Mouse (Mus musculus): Measurements from ENCODE around the gene Cpb2.

Gene Cpb2

DNA sequence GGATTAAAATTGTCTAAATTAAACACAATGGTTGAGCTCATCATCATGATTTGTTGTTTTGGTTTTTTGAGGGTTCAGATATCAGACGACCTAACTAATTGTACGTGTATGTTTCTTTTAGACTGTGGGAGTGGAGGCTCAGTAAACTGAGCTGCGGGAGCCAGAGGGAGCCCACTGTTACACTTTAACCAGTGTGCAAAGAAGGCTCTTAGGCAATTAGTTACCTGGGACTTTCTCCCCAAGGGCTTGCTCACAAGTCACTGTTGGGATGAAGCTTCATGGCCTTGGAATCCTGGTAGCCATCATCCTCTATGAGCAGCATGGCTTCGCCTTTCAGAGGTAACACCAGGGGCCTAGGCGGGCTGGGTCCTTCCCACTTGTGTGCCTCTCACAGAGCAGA is at the start of gene Cpb2:
Gene Cpb2 (plus strand): TSS at position 201 of the 400 bp plus-strand sequence.
- DNase-seq (ENCODE audit: low read depth, low spot score) = no peak

DNA sequence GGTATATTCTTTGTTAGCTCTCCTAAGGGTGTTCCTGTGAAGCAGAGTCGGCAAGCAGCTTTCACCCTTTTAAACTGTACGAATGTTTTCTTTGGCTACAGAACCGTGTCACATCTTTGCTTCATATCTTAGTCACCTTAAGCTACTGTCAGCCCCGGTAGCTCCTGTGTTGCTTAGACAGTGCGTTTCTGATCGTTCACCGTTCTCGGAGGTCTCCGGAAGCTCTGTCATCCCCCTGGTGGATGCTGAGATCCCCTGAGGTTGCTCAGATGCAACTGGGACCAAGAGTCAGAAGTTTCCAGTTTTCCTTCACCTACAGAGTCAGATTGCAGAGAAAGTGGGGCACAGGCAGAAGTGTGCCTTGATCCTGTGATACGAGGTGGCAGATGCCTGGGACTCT is 49.7 kb upstream of the Cpb2 start:
- DNase-seq (ENCODE audit: low read depth, low spot score) = no peak

DNA sequence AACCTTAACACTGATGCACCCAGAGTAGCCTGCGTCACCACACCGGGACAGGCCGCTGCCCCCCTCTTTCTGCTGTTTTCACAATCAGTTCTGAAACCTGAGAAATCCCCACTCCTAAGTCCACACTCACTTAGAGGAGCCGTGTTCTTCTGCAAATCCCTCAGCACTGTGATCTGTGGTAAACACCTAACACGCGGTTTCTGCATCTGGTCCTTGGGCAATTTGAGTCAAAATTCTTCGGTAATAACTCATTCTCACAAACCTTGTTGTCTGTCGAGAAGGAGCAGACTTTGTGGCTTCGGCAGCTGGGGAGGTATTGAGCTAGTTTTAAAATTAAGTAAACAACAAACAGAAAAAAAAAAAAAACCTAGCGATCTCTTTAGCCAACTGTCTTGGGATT is 49.2 kb upstream of the Cpb2 start:
- no peak for DNase-seq (ENCODE audit: low read depth, low spot score)

DNA sequence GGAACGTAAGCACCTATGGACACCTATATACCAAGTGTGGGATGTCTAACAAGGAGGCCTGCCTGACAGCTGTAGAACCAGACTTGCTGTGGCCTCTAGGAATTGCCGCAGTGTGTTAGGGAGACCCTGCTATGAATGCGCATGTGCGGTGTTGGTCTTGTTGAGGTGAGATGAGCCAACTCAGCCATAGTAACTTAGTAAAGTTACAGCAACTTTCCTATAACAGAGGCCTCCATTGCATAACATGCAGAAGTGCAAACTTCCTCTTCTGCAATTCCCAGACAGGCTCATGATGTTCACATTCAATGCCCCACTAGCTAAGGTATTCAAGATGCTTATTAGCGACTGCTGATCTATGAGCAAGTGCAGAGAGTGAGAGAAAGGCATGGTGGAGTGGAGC is 46.6 kb upstream of the Cpb2 start:
- no peak for DNase-seq (ENCODE audit: low read depth, low spot score)

DNA sequence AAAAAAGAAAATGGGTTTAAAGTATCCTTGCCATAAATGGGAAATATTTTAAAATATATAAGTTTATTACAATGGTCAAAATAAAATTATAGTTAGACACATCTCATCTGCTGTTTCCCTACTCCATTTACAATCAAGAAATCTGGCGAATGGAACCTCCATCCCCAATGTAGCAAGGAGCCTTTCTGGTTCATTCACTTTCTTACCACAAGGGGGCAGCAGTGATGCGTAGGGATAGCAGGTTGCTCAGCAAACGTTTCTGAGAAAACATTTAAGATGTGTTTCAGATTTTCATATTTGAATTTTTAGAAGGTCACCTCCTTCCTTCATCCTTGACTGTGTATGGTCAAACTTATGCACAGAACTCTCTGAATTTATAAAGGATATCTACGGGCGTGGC is 45.1 kb upstream of the Cpb2 start:
- DNase-seq (ENCODE audit: low read depth, low spot score) = no peak

DNA sequence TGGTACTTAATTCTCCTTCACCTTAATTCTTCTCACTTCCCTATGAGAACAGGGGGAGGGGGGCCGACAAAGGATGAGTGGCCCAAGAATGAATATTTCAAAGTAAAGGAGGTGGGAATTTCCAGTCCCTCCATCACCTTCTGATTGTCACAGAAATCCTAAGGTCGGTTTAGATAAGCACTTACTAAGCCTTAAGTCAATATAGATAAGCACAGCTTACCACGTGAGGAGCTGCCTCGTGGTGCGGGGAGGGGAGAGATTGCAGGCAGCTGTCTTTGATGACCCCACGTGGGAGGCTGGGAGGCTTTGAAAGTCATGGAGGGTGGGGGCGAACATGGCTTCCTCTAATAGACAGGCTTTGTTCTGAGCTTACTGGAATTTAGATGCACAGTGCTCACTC is 44.4 kb upstream of the Cpb2 start:
- DNase-seq (ENCODE audit: low read depth, low spot score) = no peak

DNA sequence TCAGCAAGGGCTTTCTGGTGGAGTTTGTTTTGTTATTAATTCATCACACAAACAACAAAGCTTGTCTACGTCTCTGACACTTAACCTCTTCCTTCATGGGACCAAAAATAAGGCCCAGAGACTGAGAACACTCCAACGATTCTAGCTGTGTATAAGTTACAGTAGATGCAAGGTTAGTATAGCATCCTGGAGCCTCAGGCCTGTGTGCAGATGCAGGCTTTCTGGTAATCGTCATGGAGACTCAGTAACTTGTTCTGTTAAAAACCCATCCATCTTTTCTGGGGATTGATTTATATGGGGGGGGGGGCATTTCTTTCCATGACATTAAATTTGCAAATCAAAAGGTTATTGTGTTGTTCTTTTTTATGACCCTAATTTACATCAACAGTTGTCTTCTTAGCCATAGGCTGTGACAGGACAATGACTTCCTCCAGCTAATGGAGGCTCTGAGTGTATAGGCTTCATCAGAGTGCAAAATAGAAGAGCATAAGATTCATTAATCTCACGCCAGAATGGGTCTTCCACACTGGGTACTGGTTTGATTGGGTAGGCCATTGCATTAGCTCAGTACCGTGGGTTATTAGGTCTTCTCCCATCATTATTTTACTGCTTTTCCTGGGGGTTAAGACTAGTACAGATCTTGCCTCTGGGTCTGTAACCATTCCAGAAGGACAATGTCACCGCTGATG is 36.6 kb upstream of the Cpb2 start:
- DNase-seq (ENCODE audit: low read depth, low spot score) = no peak

DNA sequence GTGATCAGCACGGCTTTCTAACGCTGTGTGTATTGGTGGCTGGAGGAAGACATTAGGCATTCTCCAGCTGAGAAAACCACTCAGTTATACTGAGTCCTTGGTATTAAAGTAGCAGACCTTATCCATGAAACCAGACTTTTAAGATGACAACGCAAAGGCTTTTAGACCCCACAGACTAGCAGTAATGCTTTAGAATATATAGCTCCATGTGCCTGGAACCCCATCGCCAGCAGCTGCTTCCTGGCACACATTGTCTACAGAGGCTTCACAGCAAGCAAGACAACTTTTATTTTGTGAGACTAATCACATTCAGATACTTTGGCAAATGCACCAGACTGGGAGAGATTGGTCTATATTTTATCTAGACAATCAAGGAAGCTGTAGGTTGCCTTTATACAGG is 35.8 kb upstream of the Cpb2 start:
- DNase-seq (ENCODE audit: low read depth, low spot score) = no peak

DNA sequence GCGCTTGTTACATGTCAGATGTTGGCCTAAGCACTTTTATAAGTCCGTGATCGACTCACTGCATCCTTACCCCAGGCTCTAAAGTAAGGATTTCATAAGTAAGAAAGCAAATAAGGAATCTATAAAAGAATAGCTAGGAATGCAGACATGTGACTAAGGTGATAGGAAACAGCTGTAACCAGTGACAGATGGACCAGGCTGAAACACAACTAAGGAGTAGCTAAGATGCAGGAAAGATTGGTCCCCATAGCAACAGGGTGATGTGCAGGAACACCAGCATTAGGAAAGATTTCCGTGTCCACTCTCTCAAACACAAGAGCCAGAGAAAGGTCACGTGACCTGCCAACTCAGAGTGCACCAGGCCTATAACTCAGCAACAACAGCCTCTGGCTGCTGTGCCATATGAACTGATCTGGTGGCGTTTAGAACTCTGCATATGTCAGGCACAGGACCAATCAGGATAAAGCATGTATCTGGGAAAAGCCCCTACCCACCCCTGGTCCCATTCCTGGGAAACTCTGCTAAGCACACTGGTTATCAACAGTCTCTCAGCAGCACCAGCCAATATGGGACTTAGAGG is 33.4 kb upstream of the Cpb2 start:
- DNase-seq (ENCODE audit: low read depth, low spot score) = no peak

DNA sequence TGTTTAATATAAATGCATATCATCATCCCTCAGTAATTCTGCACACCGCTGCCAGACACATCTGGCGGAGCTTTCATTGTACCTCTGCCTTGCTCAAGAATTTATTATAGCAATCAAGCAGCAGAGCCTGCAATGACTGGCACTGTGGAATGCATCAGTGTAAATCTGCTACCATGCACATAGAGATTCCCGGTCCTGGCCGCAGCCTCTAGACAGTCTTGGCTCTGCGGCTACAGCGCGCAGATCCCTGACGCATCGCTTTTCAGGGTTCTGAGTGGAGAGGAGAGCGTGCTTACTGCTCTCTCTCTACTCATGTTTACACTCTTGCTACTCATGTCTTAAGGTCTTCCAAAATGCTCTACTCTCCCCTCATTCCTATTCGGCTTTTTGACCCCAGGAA is 28.3 kb upstream of the Cpb2 start:
- no peak for DNase-seq (ENCODE audit: low read depth, low spot score)

DNA sequence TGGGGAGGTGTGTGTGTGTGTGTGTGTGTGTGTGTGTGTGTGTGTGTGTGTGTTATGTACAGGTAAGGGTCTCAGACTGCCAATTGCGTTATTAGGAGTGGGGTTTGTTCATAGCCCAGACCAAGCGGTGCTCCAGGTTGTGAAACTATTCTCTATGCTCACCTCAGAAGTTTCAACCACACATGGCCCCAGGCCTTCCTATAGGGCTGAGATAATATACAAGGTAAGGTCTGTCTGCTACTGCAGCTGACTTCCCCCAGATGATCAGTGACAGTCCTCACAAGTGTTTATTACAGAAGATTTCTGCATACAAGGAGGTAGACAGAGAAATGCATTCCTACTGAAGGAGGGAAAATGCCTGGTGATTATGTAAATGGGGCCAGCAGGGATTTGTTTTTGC is 23.2 kb upstream of the Cpb2 start:
- no peak for DNase-seq (ENCODE audit: low read depth, low spot score)

DNA sequence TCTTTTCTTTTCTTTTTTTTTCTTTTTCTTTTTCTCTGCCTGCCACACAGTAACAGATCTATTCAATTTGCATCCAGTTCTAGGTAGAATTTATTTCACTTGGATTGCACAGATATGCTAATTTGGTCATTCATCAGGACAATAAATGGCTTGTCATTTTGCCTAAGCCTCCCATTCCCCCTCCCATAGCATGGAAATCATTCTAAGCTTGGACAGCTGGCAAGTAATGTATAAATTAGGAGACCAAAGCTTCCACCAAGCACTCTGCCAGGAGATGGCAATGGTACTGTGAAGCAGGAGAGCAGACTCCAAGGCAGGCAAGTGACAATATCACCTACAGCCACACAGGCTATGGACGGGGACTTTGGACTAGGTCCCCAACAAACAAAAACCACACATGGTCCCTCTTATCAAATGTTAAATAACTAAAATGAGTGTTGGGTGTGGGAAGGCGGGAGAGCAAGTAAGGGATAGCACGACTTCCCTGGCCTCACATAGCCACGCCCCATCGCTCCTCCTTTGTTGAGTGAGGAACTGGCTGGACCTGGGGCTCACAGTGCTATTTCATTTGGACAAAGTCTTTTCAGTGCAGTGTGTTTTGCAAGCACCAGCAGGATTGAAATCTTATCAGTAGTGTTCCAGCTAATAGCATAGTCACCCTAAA is 22.7 kb upstream of the Cpb2 start:
- no peak for DNase-seq (ENCODE audit: low read depth, low spot score)

DNA sequence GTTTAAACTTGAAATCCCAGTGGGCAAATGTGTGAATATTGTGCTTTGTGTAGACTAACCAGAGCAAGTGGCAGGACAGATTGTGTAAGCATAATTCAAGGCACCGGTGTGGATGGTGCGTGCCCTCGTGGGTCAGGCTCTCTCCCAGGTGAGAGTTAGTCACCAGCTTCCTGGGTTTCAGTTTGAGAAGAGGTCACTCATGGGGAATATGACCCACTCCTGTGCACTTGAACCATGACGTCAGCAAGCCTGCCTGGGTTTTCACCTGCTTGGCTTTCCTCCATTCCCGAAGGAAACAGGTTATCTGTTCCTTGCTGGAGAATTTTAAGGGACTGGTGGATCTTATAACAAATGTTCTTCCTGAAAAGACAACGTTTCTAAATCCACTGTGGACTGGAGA is 19.7 kb upstream of the Cpb2 start:
- no peak for DNase-seq (ENCODE audit: low read depth, low spot score)

DNA sequence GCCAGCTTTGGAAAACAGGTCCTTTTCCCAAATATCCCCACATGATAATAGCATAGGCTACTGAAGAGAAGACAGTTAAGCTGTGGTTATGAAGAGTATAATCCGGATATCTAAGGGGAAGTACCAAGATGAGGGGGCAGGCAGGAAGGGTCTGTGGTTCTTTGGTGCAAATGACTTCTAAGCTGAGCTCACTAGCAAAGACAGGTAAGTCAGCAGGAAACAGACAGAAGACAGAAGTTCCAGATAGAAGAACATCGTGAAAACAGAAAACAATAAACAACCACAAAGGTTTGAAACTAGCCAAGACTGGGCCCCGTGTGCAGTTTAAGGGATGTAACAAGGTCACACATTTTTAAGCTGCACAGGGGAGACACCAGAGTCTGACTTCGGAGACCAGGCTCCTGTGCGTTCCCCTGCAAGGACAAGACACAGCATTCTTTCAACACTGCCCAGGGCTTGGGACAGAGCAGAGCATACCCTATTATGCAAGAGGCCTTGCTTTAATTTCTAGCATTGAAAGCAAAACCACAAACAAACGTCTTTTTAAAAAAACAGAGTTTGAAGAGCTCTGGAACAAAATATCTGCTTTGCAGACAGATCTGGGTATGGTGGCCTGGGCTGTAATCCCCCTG is 14.5 kb upstream of the Cpb2 start:
- DNase-seq (ENCODE audit: low read depth, low spot score) = no peak

DNA sequence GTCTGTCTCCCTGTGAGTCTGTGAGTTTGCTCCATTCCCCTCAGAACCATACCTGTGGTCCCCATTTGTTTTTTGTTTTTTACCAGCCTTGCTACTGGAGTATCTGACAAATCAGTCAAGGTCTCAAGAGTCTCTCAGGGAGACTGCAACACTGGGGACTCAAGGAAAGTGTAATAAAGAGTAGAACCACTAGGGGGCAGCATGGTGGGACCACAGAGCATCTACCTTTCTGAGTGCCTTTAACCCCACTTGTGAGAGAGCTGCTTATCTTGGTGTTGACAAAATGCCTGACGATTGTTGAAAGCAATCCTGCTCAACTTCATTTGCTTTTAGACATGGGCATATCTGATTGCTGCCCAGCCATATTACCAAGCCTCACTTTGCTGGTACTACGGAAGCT is 12.3 kb upstream of the Cpb2 start:
- peak; percentile 33 for DNase-seq (ENCODE audit: low read depth, low spot score)

DNA sequence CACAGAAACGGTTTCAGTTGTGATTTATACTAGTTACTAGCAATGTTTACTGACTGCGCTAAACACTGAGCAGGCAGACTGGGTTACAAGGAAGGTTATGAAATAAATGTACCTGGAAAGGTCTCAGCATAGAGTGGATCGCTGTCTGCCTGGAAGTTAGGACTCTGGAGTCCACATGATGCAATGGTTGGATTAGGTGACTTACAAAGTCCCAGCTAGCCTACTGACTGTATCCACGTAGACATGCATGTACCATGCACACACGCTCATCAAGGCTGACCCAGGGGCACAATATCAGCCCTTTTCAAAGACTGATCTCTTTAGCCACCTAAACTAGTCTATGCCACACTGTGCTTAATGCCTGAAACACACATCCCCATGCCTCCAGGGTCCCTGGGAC is 9.0 kb upstream of the Cpb2 start:
- no peak for DNase-seq (ENCODE audit: low read depth, low spot score)

DNA sequence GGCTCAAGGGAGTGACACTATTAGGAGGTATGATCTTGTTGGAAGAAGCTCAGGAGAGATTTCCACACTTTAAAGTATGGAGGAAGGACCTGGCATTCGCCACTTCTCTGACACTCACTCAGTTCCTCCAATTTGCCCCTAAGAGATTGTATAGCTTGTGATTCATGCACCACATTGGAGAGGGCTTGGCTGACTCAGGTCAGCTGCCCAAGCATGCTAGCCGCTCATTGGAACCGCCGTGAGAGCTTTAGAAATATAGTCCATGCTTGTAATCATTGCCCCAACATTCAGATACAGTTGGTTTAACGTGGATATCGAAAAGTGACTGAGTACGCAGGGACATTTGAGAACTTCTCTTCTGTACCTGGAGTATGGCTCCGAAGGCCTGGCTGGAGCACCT is 6.5 kb upstream of the Cpb2 start:
- no peak for DNase-seq (ENCODE audit: low read depth, low spot score)

DNA sequence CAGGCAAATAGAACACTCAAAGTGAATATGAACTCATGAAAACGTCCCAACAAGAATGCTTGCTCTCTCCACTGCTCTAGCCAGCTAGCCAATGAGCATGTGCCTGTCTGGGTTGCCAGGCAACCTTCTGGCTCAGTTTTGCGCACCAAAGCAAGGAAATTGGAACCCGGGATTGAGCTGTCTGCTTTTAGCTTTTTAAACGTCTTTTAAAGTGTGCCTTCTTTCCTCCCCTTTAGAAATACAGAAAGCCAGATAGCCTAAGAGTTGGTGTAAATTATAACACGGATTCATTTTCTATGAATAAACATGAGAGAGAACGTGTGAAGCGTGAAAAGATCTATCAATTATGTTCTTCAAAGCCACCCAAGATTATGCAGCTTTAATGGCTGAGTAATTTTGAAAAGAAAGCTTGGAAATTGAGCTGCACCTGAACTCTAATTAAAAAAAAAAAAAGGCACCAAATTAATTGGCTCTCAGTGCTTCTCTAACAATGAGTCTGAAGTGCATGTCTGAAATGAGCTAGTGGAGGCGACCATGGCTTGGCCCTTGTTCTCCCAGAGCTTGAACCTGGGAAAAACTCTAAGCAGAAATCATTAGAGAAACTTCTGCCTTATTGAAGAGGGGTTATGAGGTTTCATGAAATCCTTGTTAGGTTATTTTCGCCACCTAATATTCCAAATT is 6.0 kb upstream of the Cpb2 start:
- no peak for DNase-seq (ENCODE audit: low read depth, low spot score)

DNA sequence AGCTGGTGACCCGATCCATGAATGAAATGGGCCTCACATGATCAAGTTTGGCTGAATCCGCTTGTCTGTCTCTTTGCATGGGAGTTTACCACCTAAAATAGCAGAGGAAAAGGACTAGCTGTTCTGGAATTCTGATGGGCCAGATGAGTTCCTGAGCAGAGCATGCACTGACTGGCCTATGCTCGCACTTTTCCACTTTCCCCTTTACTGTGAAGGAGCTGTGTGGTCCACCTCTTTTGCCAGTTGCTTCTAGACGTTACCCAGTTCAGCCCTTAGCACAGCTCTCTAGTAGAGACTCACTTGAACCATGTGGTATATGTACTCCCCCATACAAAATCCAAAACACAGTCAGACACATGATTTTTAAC is 5.5 kb upstream of the Cpb2 start:
- no peak for DNase-seq (ENCODE audit: low read depth, low spot score)

DNA sequence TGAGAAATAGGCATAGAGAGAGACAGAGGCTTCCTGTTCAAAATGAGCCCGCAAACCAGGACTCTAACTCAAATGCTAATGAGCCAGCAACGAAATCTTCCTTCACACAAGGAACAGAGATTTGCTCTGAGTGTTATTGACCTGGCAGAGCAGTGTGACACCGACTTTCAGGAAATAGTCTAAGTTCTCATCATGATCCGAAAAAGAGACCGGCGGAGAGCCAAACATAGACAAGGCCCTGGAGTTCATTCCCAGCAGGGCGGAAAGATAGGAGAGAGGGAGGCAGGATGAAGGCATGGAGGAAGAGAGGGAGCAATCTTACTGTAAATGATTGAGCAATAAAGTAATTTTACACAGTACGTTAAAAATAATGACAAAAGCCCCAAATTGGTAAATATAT is 5.0 kb upstream of the Cpb2 start:
- DNase-seq (ENCODE audit: low read depth, low spot score) = no peak

DNA sequence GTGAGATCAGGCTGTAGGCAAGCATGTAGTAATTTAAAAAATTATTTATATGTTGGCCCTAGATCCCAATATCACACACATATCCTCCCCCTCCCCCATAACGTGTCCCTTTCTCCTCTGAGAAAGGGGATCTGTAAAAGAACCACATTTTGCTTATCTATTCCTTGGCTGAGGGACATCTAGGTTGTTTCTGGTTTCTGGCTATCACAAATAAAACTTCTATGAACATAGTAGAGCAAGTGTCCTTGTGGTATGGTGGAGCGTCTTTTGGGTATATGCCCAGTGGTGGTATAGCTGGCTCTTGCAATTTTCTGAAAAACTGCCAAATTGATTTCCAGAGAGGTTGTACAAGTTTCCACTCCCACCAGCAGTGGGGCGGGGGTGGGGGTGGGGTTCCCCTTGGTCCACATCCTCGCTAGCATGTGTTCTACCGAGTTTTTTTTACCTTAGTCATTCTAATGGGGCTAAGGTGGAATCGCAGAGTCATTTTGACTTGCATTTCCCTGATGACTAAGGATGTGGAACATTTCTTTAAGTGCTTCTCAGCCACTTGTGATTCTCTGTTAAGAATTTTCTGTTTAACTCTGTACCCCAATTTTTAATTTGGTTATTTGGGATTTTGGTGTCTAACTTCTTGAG is 3.9 kb upstream of the Cpb2 start:
- DNase-seq (ENCODE audit: low read depth, low spot score) = no peak
